8 mouse cellular contexts compared by ENCODE assay signal in the genomic region with DNA sequence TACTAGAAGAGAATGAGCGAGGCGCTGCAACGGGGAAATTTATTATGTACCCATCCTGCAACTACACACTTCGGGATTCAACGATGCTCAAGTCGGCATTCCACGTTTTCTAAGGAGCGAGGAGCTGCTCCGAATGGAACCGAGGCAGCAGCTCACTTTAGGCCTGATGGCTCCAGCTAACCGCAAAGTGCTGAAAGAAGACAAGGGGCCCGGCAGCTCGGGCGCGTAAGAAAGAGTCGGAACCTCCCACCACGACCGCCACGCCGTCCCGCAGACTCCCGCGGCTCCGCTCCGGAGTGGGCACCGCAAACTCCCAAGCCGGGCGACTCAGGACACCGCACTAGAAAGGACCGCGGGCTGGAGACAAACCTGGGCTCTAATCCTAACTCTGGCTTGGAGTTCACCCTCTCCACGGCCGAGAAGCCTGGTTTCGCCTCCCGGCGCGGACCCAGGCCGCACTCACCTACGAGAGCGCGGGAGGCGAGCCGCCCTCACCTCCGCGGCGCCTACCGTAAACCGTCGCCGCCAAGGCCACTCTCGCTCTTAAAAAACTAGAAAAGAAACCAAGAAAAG. TPM values are rescaled to one million over a fixed set of nuclear protein-coding genes. Genes with fewer than 3 reads are reported as not detected.
DNase-seq lines count a peak whose midpoint lies in the region; ATAC-seq and TF ChIP-seq lines count a peak whose summit lies in the region.

No protein-coding gene starts in this region.

- TF ChIP-seq CTCF in testis, adult 2 months (IDR thresholded peaks at IDR 0.05; ENCODE audit: control insufficient read depth, insufficient read depth, insufficient replicate concordance, low read depth, low read length) = no peak

- no peaks in the 10 kb centered on the region for H3K9me3 ChIP-seq in forebrain, embryonic 12.5 days
- H3K9me3 ChIP-seq in intestine, embryonic 16.5 days (ENCODE audit: control insufficient read depth, low read length) = no peaks in the 10 kb centered on the region

- WGBS in forebrain, embryonic 12.5 days = under 1% methylated on average over 51 of the region's 51 CpGs
- WGBS in intestine, embryonic 16.5 days = under 1% methylated on average over 50 of the region's 51 CpGs

- no peaks in the 10 kb centered on the region for H3K27me3 ChIP-seq in forebrain, embryonic 12.5 days
- H3K27me3 ChIP-seq in intestine, embryonic 16.5 days (replicated peaks; ENCODE audit: control insufficient read depth, insufficient read depth, low read length) = no peaks in the 10 kb centered on the region
- no peaks in the 10 kb centered on the region for H3K27me3 ChIP-seq in testis, adult 2 months (ENCODE audit: control insufficient read depth, insufficient read depth, low read length)

- H3K4me2 ChIP-seq in forebrain, embryonic 12.5 days = peak overlapping the region; percentile 98
- peak overlapping the region; percentile 89 for H3K4me2 ChIP-seq in intestine, embryonic 16.5 days (ENCODE audit: low read depth, low read length)

- H3K4me1 ChIP-seq in forebrain, embryonic 12.5 days = peaks cover 26% of the 10 kb centered on the region
- peaks cover 7% of the 10 kb centered on the region for H3K4me1 ChIP-seq in intestine, embryonic 16.5 days (ENCODE audit: control insufficient read depth, insufficient read depth, low read length)
- peaks cover 2% of the 10 kb centered on the region; the same call in 1 of the 2 replicates for H3K4me1 ChIP-seq in testis, adult 2 months (ENCODE audit: control insufficient read depth, insufficient read depth, low read length)

- peak overlapping the region; percentile 85 for H3K9ac ChIP-seq in forebrain, embryonic 12.5 days
- H3K9ac ChIP-seq in intestine, embryonic 16.5 days (ENCODE audit: low read depth, low read length) = peak overlapping the region; percentile 88

- TF ChIP-seq POLR2A in testis, adult 2 months (IDR thresholded peaks at IDR 0.05; ENCODE audit: control insufficient read depth, low read depth, low read length) = no peak

- H3K4me3 ChIP-seq in forebrain, embryonic 12.5 days (replicated peaks) = peak overlapping the region; percentile 97
- peak overlapping the region; percentile 85 for H3K4me3 ChIP-seq in intestine, embryonic 16.5 days (ENCODE audit: low read length)
- H3K4me3 ChIP-seq in testis, adult 2 months (ENCODE audit: control insufficient read depth, low read depth, low read length) = peak overlapping the region; percentile 100

- H3K27ac ChIP-seq in forebrain, embryonic 12.5 days = peak overlapping the region; percentile 89
- H3K27ac ChIP-seq in intestine, embryonic 16.5 days (ENCODE audit: low read length) = peak overlapping the region; percentile 84
- peak overlapping the region; percentile 96 for H3K27ac ChIP-seq in testis, adult 2 months (ENCODE audit: control insufficient read depth, insufficient read depth, low read depth, low read length)

- ATAC-seq in forebrain, embryonic 12.5 days (ENCODE audit: low FRiP score) = peak; percentile 30
- ATAC-seq in intestine, embryonic 16.5 days = peak; percentile 41

- H3K36me3 ChIP-seq in forebrain, embryonic 12.5 days (replicated peaks) = no peaks in the 10 kb centered on the region
- H3K36me3 ChIP-seq in intestine, embryonic 16.5 days (ENCODE audit: control insufficient read depth, insufficient read depth, low read length) = no peaks in the 10 kb centered on the region
- H3K36me3 ChIP-seq in testis, adult 2 months (ENCODE audit: control insufficient read depth, insufficient read depth, low read length) = no peaks in the 10 kb centered on the region

- DNase-seq in adrenal gland, postnatal 10 days = peak; percentile 41
- no peak for DNase-seq in adrenal gland, adult (ENCODE audit: inconsistent age in 2 of 2, low spot score in 1 of 2)
- peak; percentile 11 for DNase-seq in ovary, postnatal 14 days (ENCODE audit: low spot score)
- DNase-seq in ovary, adult 18-20 months (ENCODE audit: low spot score) = no peak
- DNase-seq in lung, postnatal 10 days = peak; percentile 28

RNA-seq across cellular contexts. Expression of a gene that starts 0.6 kb away (rescaled TPM):
- 10 to 100 TPM; 20.2 to 23.8 TPM for total RNA-seq in adrenal gland, postnatal 10 days (2021)
- 53.4 and 54.7 TPM in 2 replicates for polyA plus RNA-seq in forebrain, embryonic 12.5 days (2016; fragmentation: Nextera tagmentation; extraction: Ambion mirVana)
- polyA plus RNA-seq in intestine, embryonic 16.5 days (2015; fragmentation: Nextera tagmentation; extraction: Ambion mirVana) = 27.9 and 29.5 TPM in 2 replicates
- polyA plus RNA-seq in testis, adult 2 months (2012; rRNA removed) = 20.3 and 24.1 TPM in 2 replicates

RNA-seq across cellular contexts. Expression of a gene that starts 0.7 kb away (rescaled TPM):
- 10 to 100 TPM; 32.2 to 40.6 TPM for total RNA-seq in adrenal gland, postnatal 10 days (2021)
- 116 and 122 TPM in 2 replicates for polyA plus RNA-seq in forebrain, embryonic 12.5 days (2016; fragmentation: Nextera tagmentation; extraction: Ambion mirVana)
- 50.7 and 56.4 TPM in 2 replicates for polyA plus RNA-seq in intestine, embryonic 16.5 days (2015; fragmentation: Nextera tagmentation; extraction: Ambion mirVana)
- polyA plus RNA-seq in testis, adult 2 months (2012; rRNA removed) = 25.1 TPM in 2 replicates

Comparison
In these comparisons a context has a peak if more than half of its experiments do, and no peak if none do; other contexts are left out.
1. DNase-seq: peak in adrenal gland, postnatal 10 days (single experiment), ovary, postnatal 14 days (single experiment) and lung, postnatal 10 days (single experiment); none in adrenal gland, adult (0 of 2) and ovary, adult 18-20 months (single experiment).
2. Peak in every context shown above with its lines, with median percentiles within 50 percentile points of each other: H3K27ac ChIP-seq and H3K4me3 ChIP-seq.